Mouse (Mus musculus): Measurements from ENCODE around the gene B430306N03Rik.
"Not testable (repeated sequence)": the region's sequence is repeated elsewhere in the genome, so short reads cannot be mapped to it uniquely, and the experiment has no call there.

Gene B430306N03Rik

GRCm38 (mm10) chr17:48318686-48319085, 2.7 kb downstream of the B430306N03Rik start:
- no peak for DNase-seq

DNA sequence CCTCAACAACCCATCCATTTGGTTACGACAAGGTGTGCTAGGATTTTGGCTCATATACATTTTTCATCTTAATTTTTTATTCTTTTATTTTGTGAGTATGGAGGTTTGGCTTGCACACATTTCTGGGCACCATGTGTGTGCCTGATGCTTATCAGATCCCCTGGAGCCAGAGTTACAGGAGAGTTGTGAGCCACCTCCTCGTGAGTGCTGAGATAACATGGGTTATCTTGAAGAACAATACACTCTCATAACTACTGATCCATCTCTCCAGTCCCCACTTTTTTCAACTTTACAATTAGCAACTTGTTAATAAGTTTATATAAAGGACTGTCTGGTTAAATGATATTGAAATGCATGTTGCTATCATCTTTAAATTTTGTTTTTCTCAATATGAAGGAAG, 5.3 kb downstream of the B430306N03Rik start:
- no peak for DNase-seq

DNA sequence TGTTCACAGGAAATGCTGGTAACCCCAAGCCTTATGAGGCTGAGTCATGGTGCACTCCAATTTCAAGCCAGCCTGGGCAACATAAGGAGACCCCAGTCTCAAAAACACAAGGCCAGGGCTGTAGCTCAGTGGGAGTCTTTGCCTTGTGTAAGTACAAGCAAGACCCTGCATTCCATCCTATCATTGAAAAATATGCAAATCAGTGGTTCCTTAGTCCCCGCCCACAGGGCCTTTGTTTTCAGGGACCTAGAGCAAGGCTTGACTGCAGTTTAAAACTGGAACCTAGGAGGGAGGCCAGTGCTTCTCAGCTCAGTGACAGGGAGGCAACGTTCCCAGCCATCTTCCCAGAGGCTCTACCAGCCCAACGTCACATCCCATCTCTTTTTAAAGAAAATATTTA, 7.3 kb downstream of the B430306N03Rik start:
- no peak for DNase-seq

DNA sequence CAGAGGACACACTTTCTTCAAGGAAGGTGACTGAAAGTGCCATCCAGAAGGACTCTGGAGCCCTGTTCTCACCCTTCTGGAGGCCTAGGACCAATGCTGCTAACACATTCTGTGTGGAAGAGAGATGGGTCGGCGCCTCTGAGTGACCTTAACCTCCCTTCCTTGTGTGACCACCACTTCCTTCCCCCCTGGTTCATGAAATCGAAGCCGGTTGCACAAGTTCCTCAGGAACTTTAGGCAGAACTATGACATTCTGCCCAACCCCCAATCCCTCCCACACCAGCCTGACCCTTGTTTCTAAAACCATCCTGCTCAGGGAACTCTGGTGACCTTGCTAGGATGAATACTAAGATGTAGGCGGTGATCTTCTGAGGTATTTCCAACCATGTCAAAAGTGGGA, 8.3 kb downstream of the B430306N03Rik start:
- DNase-seq: no peak

- DNase-seq: no peak
Measured at GRCm38 (mm10) chr17:48325093-48325492, 9.2 kb downstream of the B430306N03Rik start.

GRCm38 (mm10) chr17:48325638-48326037, 9.7 kb downstream of the B430306N03Rik start:
- DNase-seq: no peak

DNA sequence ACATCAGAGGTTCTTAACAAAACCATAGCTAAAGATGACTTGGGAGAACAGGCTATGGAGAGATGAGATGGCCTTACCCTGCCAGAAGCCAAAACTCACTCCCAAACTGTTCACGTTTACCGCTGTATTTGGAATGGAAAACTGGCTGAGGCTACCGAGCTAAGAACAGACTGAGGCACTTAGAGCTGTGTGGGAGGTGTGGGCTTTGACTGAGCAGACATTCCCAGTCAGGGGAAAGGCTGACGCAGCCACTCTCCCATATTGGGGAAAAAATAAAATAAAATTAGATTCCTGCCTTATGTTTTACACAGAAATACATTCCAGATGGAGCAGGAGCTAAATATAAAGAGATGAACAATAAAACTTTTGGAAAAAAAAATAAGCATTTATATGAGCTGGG, 10.7 kb downstream of the B430306N03Rik start:
- DNase-seq: no peak

- no peak for DNase-seq
Measured at GRCm38 (mm10) chr17:48332524-48332923, 16.6 kb downstream of the B430306N03Rik start.

DNA sequence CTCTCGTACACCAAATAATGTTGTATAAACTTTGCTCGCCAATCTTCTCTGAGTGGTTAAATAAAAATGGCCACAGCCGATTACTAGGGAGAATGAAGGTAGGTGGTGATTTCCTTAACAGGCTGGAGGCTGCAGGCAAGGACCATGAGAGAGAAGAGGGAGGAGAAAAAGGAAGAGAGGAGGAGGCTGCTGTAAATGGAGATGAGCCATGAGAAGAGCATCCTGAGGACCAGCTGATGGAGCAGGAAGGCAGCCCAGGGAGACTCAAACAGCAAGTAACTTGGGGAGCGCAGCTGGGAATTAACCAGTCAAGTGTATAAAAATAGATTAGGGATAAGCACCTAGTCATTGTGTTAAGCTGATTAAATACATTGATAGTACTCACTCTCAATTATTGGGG, 18.2 kb downstream of the B430306N03Rik start:
- no peak for DNase-seq

DNA sequence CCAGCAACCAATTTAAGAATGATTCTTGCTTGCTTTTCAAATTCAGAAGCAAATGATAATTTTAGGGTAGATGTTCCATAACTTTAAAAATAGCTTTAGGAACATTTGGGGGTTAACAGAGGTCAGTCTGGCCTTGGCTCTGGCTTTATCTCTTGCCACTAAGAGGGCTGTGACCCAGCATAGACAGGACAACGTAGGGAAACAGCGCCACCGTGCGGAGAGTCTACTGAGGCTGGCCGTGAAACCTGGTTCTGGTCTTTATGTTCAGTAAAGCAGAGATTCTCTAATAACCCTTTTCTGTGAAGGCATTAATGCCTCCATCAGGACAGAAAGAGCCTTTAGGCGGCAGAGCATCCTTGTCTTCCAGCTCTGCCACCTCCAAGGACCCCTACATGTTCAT, 20.9 kb downstream of the B430306N03Rik start:
- peak; percentile 64 to 68 for DNase-seq

DNA sequence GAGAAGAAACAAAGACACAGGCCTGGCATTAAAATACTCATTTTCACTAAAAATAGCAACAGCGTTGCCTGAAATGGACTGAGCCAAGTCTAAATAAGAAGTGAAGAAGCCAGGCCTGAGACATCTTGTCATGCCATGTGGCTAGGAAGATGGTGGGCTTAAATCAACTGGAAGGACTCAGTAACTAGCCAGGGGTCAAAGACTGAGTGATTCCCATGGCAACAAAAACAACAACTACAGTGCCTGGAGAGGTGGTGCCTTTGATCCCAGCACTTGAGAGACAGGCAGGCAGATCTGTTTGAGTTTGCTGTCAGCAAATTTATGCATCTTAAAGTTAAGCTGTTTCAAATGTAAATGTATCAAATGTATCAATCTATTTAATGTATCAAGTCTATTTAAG, 24.3 kb downstream of the B430306N03Rik start:
- DNase-seq: no peak

- DNase-seq: no peak
Measured at GRCm38 (mm10) chr17:48341947-48342346, 26.0 kb downstream of the B430306N03Rik start.

DNA sequence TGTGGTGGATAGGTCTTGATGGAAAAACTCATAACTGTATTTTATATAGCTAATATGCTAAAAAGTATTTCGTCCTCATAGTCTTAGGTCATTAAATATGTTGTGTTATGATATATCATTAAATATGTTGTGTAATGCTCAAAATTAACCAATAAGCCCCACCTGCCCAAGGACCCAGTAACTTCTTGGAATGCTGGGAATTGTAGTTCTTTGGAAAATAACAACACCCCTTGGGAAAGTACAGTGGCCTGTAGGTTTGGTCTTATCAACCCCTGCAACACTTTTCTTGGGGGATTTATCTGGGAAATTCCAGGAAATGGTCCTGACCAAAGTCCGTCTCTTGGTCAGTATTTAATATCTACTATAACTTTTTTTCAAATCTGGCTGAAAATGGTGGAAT, 27.1 kb downstream of the B430306N03Rik start:
- DNase-seq: no peak

DNA sequence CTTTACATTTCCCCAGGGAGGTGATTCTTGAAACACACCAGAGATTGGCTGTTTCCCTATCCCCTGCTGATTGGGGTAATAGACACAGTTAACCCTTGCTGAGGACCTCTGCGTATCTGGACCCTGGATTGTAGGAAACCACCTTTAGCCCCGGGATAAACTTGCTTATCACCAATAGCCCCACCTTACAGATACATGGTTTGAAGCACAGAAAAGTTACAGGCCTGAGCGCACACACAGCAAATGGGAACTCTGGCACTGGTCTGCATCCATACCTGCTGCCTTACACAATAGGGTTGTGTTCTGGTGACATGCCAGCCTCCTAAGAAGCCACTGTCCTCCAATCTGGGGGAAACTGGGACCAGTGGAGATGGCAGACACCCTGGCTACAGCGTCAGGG, 29.9 kb downstream of the B430306N03Rik start:
- DNase-seq: no peak

- no peak for DNase-seq
Measured at GRCm38 (mm10) chr17:48346231-48346630, 30.3 kb downstream of the B430306N03Rik start, which contains the start of gene Trem2. TSS of gene Trem2 (plus strand) at chr17:48346401.

DNA sequence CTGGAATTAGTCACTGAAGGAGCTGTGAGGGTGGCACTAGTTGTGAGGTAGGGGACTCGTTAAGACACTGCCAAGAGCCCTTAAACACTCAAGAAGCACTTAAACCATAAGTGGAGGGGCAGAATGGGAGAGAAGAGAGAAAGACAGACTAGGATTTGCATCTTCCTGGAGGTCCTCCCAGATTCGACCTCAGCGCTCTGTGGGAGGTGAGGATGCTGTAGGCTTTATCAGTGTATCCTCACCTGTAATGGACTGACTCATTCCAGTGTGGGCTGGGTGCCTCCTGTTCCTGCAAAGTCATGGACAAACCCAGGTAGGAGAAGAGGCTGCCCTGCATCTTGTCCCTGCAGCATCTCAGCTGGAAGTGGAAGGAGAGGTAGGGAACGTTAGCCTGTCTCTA, 30.9 kb downstream of the B430306N03Rik start:
- no peak for DNase-seq

- DNase-seq: no peak
Measured at GRCm38 (mm10) chr17:48347287-48347686, 31.3 kb downstream of the B430306N03Rik start.

- no peak for DNase-seq
Measured at GRCm38 (mm10) chr17:48350681-48351193, 34.8 kb downstream of the B430306N03Rik start.

DNA sequence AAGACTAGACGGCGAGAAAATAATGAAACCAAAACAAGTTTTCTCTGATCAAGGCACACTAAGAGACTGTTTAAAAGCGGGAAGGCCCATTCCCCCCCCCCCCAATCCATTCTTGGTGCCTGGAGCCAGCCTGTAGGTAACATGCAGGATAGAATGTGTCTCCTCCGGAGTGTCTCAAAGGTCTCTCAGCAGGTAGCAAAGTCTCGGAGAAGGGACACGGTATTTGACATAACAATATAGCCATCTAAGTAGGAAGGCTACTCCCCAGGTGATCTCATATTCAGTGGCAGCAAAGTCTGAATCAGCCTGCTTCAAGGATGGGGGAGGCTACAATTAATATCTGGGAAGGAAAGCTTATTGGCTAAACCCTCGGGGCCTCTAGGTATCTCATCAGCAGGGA, 37.0 kb downstream of the B430306N03Rik start:
- DNase-seq: not testable (repeated sequence)

DNA sequence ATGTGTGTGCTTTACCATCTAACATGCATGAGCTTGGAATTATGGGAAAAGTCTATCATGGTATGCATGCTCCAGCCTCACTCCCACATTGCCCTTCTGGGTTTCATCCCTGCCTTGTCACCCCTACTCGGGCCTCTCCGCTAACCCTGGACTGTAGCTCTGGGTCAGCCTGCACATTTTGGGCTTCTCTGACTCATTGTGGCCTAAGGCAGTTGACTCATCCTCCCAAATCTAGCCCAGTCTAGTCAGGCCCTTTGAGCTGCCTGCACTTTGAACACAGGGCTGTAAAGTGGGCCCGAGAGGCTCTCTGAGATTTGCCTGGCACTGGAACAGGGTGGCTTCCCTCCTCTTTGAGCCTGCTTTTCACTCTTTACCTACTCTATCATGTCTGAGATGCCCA, 39.9 kb downstream of the B430306N03Rik start:
- DNase-seq: no peak

GRCm38 (mm10) chr17:48357892-48358291, 42.0 kb downstream of the B430306N03Rik start:
- no peak for DNase-seq

- DNase-seq: no peak
Measured at GRCm38 (mm10) chr17:48359616-48360015, 43.7 kb downstream of the B430306N03Rik start, which contains the start of gene Treml1. TSS of gene Treml1 (plus strand) at chr17:48359916.

GRCm38 (mm10) chr17:48360462-48360861, 44.5 kb downstream of the B430306N03Rik start:
- no peak for DNase-seq

GRCm38 (mm10) chr17:48362346-48362745, 46.4 kb downstream of the B430306N03Rik start:
- no peak for DNase-seq

GRCm38 (mm10) chr17:48362966-48363365, 47.0 kb downstream of the B430306N03Rik start:
- DNase-seq: peak; percentile 69 to 70

All from cerebellum, postnatal 36 days (tissue).